13 mouse cellular contexts compared by ENCODE assay signal in the genomic region with DNA sequence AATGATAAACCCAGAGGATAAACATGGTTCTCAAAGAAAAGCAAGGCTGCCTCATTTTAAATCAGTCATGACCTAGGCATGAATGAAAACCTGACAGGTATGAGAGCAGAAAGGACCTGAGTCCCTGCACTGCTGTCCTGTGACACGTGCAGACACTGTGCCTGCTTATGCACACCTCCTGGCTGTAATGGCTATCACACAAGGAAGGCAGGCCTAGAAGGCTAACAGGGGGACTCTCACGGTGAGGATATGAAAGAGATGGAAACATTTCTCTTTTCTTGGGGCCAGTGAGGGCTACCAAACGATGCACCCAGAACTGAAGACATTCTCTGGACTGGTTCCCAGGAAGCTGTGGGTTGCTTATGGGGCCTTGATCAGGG. TPM values are rescaled to one million over a fixed set of nuclear protein-coding genes. Genes with fewer than 3 reads are reported as not detected.
DNase-seq lines count a peak whose midpoint lies in the region; ATAC-seq lines count a peak whose summit lies in the region.
"Had no signal": no experiment of that assay in that cellular context is flagged by ENCODE, and none has a peak within 500 bp of the region (broad histone marks: within the 10 kb centered on the region; RNA-seq: fewer than 3 reads in every experiment).

No protein-coding gene starts in this region.

- H3K27me3 ChIP-seq in lung, embryonic 16.5 days (ENCODE audit: control insufficient read depth, insufficient read depth, low read depth, low read length), result no peaks in the 10 kb centered on the region
- peaks cover 15% of the 10 kb centered on the region; the same call in 1 of the 2 replicates for H3K27me3 ChIP-seq in forebrain, embryonic 12.5 days
- H3K27me3 ChIP-seq in forebrain, embryonic 16.5 days (replicated peaks; ENCODE audit: control insufficient read depth, insufficient read depth, low read length), result no peaks in the 10 kb centered on the region; the same call in 1 of the 2 replicates
- H3K27me3 ChIP-seq in kidney, embryonic 14.5 days (ENCODE audit: control insufficient read depth, insufficient read depth, low read length), result no peaks in the 10 kb centered on the region
- H3K27me3 ChIP-seq: embryonic facial prominence, embryonic 15.5 days; limb, embryonic 15.5 days; liver, embryonic 15.5 days had no signal

- no peak overlapping the region for H3K9ac ChIP-seq in lung, embryonic 16.5 days (ENCODE audit: low read length)
- H3K9ac ChIP-seq in forebrain, embryonic 12.5 days, result no peak overlapping the region
- H3K9ac ChIP-seq in forebrain, embryonic 16.5 days (replicated peaks; ENCODE audit: low read depth, low read length), result no peak overlapping the region
- H3K9ac ChIP-seq in kidney, embryonic 14.5 days (ENCODE audit: low read depth, low read length), result no peak overlapping the region
- H3K9ac ChIP-seq: embryonic facial prominence, embryonic 15.5 days; limb, embryonic 15.5 days; liver, embryonic 15.5 days had no signal

- 43% methylated on average over 3 of the region's 3 CpGs for WGBS in lung, embryonic 16.5 days
- 54% methylated on average over 3 of the region's 3 CpGs for WGBS in forebrain, embryonic 12.5 days
- WGBS in forebrain, embryonic 16.5 days, result 50% methylated on average over 3 of the region's 3 CpGs
- WGBS in kidney, embryonic 14.5 days, result 51% methylated on average over 3 of the region's 3 CpGs

- no peaks in the 10 kb centered on the region for H3K9me3 ChIP-seq in lung, embryonic 16.5 days (ENCODE audit: control insufficient read depth, low read length)
- H3K9me3 ChIP-seq in forebrain, embryonic 12.5 days, result no peaks in the 10 kb centered on the region
- no peaks in the 10 kb centered on the region for H3K9me3 ChIP-seq in forebrain, embryonic 16.5 days (ENCODE audit: control insufficient read depth, low read length)
- no peaks in the 10 kb centered on the region for H3K9me3 ChIP-seq in kidney, embryonic 14.5 days (ENCODE audit: control insufficient read depth, low read length)
- H3K9me3 ChIP-seq: embryonic facial prominence, embryonic 15.5 days; limb, embryonic 15.5 days; liver, embryonic 15.5 days had no signal

- peak; percentile 21; the same call in 1 of the 2 replicates for ATAC-seq in lung, embryonic 16.5 days (ENCODE audit: low read depth)
- 0 out of 2 replicates have a peak, but pooled peaks have one; percentile 30 for ATAC-seq in forebrain, embryonic 12.5 days (ENCODE audit: low FRiP score)
- 0 out of 2 replicates have a peak, but pooled peaks have one; percentile 18 for ATAC-seq in forebrain, embryonic 16.5 days
- ATAC-seq in kidney, embryonic 14.5 days (ENCODE audit: low FRiP score, low TSS enrichment), result no peak

- peaks cover 5% of the 10 kb centered on the region for H3K4me1 ChIP-seq in lung, embryonic 16.5 days (replicated peaks; ENCODE audit: control insufficient read depth, insufficient read depth, low read length)
- H3K4me1 ChIP-seq in forebrain, embryonic 12.5 days, result no peaks in the 10 kb centered on the region
- no peaks in the 10 kb centered on the region for H3K4me1 ChIP-seq in forebrain, embryonic 16.5 days (replicated peaks; ENCODE audit: control insufficient read depth, insufficient read depth, low read length)
- no peaks in the 10 kb centered on the region for H3K4me1 ChIP-seq in kidney, embryonic 14.5 days (ENCODE audit: control insufficient read depth, insufficient read depth, low read length)
- H3K4me1 ChIP-seq: embryonic facial prominence, embryonic 15.5 days; limb, embryonic 15.5 days; liver, embryonic 15.5 days had no signal

- no peak overlapping the region for H3K27ac ChIP-seq in lung, embryonic 16.5 days (ENCODE audit: low read length)
- no peak overlapping the region for H3K27ac ChIP-seq in forebrain, embryonic 12.5 days
- H3K27ac ChIP-seq in forebrain, embryonic 16.5 days (ENCODE audit: low read length), result no peak overlapping the region
- no peak overlapping the region for H3K27ac ChIP-seq in kidney, embryonic 14.5 days (ENCODE audit: low read depth, low read length)
- H3K27ac ChIP-seq: embryonic facial prominence, embryonic 15.5 days; hindbrain, postnatal 0 days; kidney, postnatal 0 days; limb, embryonic 15.5 days; liver, embryonic 15.5 days had no signal

- no peaks in the 10 kb centered on the region for H3K36me3 ChIP-seq in lung, embryonic 16.5 days (ENCODE audit: control insufficient read depth, insufficient read depth, low read length)
- no peaks in the 10 kb centered on the region for H3K36me3 ChIP-seq in forebrain, embryonic 12.5 days (replicated peaks)
- H3K36me3 ChIP-seq in forebrain, embryonic 16.5 days (ENCODE audit: control insufficient read depth, insufficient read depth), result no peaks in the 10 kb centered on the region
- no peaks in the 10 kb centered on the region for H3K36me3 ChIP-seq in kidney, embryonic 14.5 days (ENCODE audit: control insufficient read depth, insufficient read depth, low read length)
- H3K36me3 ChIP-seq: embryonic facial prominence, embryonic 15.5 days; limb, embryonic 15.5 days; liver, embryonic 15.5 days had no signal

- intact Hi-C loops in heart, postnatal 14 days (cut with DNase I), result no loop called here

- DNase-seq in heart, adult 11 months, result peak; percentile 65
- no peak for DNase-seq in heart, postnatal 14 days
- no peak for DNase-seq in lung, adult 18-20 months

- H3K4me3 ChIP-seq in lung, embryonic 16.5 days (ENCODE audit: low read length), result no peak overlapping the region
- no peak overlapping the region for H3K4me3 ChIP-seq in forebrain, embryonic 12.5 days (replicated peaks)
- H3K4me3 ChIP-seq in forebrain, embryonic 16.5 days (replicated peaks; ENCODE audit: low read length), result no peak overlapping the region
- no peak overlapping the region for H3K4me3 ChIP-seq in kidney, embryonic 14.5 days (ENCODE audit: low read length)
- H3K4me3 ChIP-seq: embryonic facial prominence, embryonic 15.5 days; limb, embryonic 15.5 days; liver, embryonic 15.5 days had no signal

- no peak overlapping the region for H3K4me2 ChIP-seq in lung, embryonic 16.5 days (ENCODE audit: low read depth, low read length)
- H3K4me2 ChIP-seq in forebrain, embryonic 12.5 days, result no peak overlapping the region
- no peak overlapping the region for H3K4me2 ChIP-seq in forebrain, embryonic 16.5 days (ENCODE audit: low read length)
- H3K4me2 ChIP-seq in kidney, embryonic 14.5 days (replicated peaks; ENCODE audit: low read depth, low read length), result no peak overlapping the region
- H3K4me2 ChIP-seq: embryonic facial prominence, embryonic 15.5 days; heart, embryonic 11.5 days; limb, embryonic 15.5 days; liver, embryonic 15.5 days had no signal

RNA-seq across cellular contexts. Expression of gene Ice1, which starts 6.6 kb away (rescaled TPM):
- total RNA-seq in heart, postnatal 14 days (2021), result 10 to 100 TPM; 30.3 to 32.7 TPM
- polyA plus RNA-seq in lung, embryonic 16.5 days (2015; fragmentation: Nextera tagmentation; extraction: Ambion mirVana), result 13.8 and 15.8 TPM in 2 replicates
- polyA plus RNA-seq in forebrain, embryonic 12.5 days (2016; fragmentation: Nextera tagmentation; extraction: Ambion mirVana), result 32.9 and 33.0 TPM in 2 replicates
- polyA plus RNA-seq in forebrain, embryonic 16.5 days (2015; fragmentation: Nextera tagmentation; extraction: Ambion mirVana), result 35.7 and 39.3 TPM in 2 replicates
- 25.9 and 36.5 TPM in 2 replicates for polyA plus RNA-seq in kidney, embryonic 14.5 days (2014; fragmentation: Nextera tagmentation; extraction: Ambion mirVana)
